Mouse (Mus musculus): ENCODE measurements around the gene Ppp4r3a. TPM values are rescaled to one million over a fixed set of nuclear protein-coding genes. Genes with fewer than 3 reads are reported as not detected.
A peak's percentile ranks its signal among the peaks of the same experiment; 100 is the strongest.

Ppp4r3a gene
- polyA plus RNA-seq, 1 experiment from 2014 or later: 38.5 TPM

DNA sequence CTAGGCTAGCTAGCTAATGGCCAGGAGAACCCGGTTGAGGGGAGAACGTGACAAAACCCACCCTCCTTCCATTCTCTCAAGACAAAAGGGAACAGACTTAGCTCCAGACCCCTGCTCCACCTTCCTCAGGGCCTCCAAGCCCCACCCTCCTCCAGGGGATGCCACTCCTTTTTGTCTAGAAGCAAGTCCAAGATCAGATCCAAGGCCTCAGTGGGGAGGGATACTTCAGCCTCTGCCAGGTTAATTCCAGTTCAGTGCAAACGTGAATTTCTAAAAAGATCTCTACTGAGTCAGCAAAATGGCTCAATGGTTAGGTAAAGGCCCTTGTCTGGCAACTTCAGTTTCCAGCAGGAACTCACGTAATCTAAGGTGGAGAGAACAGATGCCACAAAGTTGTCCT lies 74.9 kb downstream of the Ppp4r3a start:
- Histone ChIP-seq H3K4me3 (no peak overlapping the region), H3K9me3 (no peaks in the 10 kb centered on the region), H3K36me3 (no peaks in the 10 kb centered on the region), H3K4me2 (replicated peaks) (no peak overlapping the region), H3K27me3 (no peaks in the 10 kb centered on the region), H3K27ac (replicated peaks) (peak overlapping the region; percentile 78), H3K9ac (replicated peaks) (no peak overlapping the region), H3K4me1 (peaks cover 59% of the 10 kb centered on the region)
- 16% methylated on average over 4 of the region's 4 CpGs for WGBS
- ATAC-seq (replicated peaks): no peak

DNA sequence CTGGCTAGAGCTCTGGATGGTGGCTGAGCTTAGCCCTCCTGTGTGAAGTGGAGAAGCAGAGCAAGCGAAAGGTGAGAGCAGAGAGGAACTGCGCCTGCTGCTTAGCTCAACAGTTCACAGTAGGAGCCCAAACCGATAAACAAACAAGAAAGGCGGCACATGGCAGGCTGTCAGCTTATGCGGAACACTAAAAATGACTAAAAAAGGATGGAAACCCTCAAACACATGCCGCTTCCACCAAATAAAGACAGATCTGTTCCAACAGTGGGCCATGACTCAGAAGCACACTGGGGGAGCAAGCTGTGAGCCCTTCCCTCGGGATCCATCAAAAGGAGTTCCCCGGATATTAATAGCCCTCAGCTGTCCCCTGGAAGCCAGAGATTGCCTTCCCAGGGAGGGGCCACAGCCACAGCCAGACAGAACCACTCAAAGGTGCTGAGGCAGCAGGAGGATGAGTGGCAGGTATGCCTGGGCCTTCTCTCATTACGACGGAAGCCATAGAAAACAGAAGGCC lies 75.5 kb downstream of the Ppp4r3a start:
- 18% methylated on average over 10 of the region's 10 CpGs for whole genome bisulfite sequencing
- Histone ChIP-seq H3K27ac (replicated peaks) (peak overlapping the region; percentile 78), H3K4me2 (replicated peaks) (no peak overlapping the region), H3K27me3 (no peaks in the 10 kb centered on the region), H3K9me3 (no peaks in the 10 kb centered on the region), H3K36me3 (no peaks in the 10 kb centered on the region), H3K4me1 (peaks cover 54% of the 10 kb centered on the region), H3K9ac (replicated peaks) (no peak overlapping the region), H3K4me3 (no peak overlapping the region)
- ATAC-seq (replicated peaks): peak; percentile 16; the same call in 1 of the 2 replicates

DNA sequence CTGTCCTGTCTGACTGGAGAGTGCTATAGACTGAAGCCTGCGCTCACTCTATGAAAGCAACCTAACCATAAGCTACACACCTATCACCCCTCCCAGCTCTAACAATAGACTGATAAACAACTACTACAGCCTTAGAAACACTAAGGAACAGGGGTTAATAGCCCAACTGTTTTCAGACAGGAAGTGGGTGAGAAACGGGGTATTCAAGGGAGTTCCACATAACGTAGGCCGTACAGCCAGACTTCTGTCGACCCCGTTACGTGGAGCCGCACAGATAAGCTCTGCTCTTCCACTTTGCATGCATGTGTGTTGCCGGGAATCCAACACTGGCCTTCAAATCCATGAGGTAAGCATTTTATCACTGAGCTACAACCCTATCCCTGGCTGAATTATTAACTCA lies 76.1 kb downstream of the Ppp4r3a start:
- no peaks in the 10 kb centered on the region for H3K27me3 ChIP-seq
- H3K27ac ChIP-seq (replicated peaks): peak overlapping the region; percentile 78
- no peaks in the 10 kb centered on the region for H3K9me3 ChIP-seq
- WGBS: 87% methylated on average over 9 of the region's 9 CpGs
- no peak overlapping the region for H3K4me2 ChIP-seq (replicated peaks)
- no peaks in the 10 kb centered on the region for H3K36me3 ChIP-seq
- H3K4me1 ChIP-seq: peaks cover 48% of the 10 kb centered on the region
- no peak overlapping the region for H3K4me3 ChIP-seq
- no peak overlapping the region for H3K9ac ChIP-seq (replicated peaks)
- 0 out of 2 replicates have a peak, but pooled peaks have one; percentile 2 for ATAC-seq (replicated peaks)

DNA sequence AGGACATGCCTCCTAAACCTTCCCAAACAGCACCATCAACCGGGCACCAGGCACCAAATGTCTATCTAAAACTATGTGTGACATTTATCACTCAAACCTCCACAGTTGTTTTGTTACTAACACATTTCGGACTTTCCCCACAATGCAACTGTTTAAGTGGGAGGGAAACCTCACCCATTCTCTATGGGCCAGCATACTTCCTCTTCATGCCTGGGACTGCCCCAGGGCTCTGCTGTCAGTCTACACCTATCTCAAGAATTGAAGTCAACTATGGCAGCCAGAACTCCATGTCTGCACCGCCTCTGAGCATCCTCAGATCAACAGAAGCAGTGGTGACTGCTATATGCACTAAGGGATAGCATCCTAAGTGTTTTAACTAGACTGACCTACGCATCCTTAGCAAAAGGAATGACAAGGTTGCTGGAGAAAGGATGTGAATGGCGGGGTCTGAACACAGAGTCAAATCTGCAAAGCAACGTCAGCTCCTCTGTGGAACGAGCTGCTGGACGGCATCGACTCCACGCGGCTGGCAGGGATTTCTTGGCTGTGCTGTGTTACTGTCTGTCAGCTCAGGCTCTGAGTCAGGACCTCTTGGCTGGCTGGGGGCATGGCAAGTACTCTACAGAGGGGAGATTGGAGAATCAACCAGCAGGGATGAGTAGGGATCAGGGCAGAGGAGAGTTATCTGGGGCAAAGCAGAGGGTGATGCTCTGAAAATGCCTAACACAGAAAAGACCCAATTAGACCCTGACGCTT lies 77.7 kb downstream of the Ppp4r3a start:
- ATAC-seq (replicated peaks): no peak
- no peak overlapping the region for H3K9ac ChIP-seq (replicated peaks)
- H3K4me2 ChIP-seq (replicated peaks): no peak overlapping the region
- H3K27me3 ChIP-seq: no peaks in the 10 kb centered on the region
- H3K27ac ChIP-seq (replicated peaks): peak overlapping the region; percentile 53
- H3K36me3 ChIP-seq: no peaks in the 10 kb centered on the region
- no peaks in the 10 kb centered on the region for H3K9me3 ChIP-seq
- H3K4me3 ChIP-seq: no peak overlapping the region
- peaks cover 44% of the 10 kb centered on the region for H3K4me1 ChIP-seq
- WGBS: 70% methylated on average over 12 of the region's 12 CpGs

DNA sequence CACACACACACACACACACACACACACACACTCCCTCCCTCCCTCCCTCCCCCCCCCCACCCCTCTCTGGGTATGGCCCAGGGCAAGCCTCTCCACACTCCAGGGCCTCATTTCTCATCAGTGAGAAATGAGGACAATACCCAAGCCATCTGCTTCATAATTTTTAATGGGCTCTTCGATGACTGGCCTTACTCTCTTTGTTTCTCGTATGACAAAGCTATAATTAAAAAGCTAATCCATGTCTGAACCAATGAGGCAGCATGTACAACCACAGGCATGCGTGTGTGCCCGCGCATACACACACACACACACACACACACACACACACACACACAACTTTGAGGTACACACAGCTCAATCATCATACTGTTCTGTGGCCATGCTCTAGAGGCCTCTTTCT lies 78.5 kb downstream of the Ppp4r3a start:
- no peaks in the 10 kb centered on the region for H3K27me3 ChIP-seq
- no peak overlapping the region; the same call in 1 of the 2 replicates for H3K9ac ChIP-seq (replicated peaks)
- H3K9me3 ChIP-seq: no peaks in the 10 kb centered on the region
- ATAC-seq (replicated peaks): 0 out of 2 replicates have a peak, but pooled peaks have one; percentile 16
- peak overlapping the region; percentile 53; the same call in 1 of the 2 replicates for H3K27ac ChIP-seq (replicated peaks)
- H3K4me3 ChIP-seq: no peak overlapping the region
- H3K4me1 ChIP-seq: peaks cover 44% of the 10 kb centered on the region
- 45% methylated on average over 5 of the region's 5 CpGs for WGBS
- H3K4me2 ChIP-seq (replicated peaks): no peak overlapping the region
- no peaks in the 10 kb centered on the region for H3K36me3 ChIP-seq

DNA sequence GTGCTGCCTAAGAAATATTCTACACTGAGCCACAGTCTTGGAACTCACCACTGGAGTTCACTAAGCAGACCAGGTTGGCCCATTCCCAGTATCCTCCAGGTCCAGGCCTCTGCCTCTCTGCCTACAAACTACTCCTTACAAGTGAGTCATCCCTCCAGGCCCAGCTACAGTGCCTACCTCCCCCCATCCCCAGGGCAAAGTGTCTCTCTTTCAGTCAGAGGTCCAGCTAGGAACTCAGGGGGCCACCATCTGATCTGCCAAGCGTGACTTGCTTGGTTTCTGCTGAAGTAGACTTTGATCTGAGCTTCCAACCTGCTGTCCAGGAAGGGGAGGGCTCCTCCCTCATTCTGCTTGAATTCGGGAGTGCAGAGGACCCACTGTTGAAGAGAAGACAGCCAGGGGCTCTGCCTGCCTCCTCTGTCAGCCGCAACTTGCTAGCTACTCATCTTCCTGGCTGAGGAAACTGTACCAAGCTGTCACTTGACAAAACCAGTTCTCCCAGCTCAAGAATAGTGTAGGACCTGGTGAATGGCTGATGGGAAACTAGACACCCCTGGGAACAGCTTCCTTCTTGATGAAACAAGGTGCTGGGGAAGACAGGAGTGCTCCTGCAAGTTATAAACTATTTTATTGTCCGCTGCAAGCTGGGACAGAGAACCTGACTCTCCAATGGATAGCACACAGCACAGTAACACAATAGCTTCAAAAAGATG lies 80.5 kb downstream of the Ppp4r3a start:
- no peak for ATAC-seq (replicated peaks)
- no peaks in the 10 kb centered on the region for H3K27me3 ChIP-seq
- no peak overlapping the region for H3K9ac ChIP-seq (replicated peaks)
- H3K4me3 ChIP-seq: no peak overlapping the region
- H3K9me3 ChIP-seq: no peaks in the 10 kb centered on the region
- H3K4me1 ChIP-seq: peaks cover 51% of the 10 kb centered on the region
- no peaks in the 10 kb centered on the region for H3K36me3 ChIP-seq
- H3K4me2 ChIP-seq (replicated peaks): no peak overlapping the region
- WGBS: 39% methylated on average over 4 of the region's 4 CpGs
- no peak overlapping the region for H3K27ac ChIP-seq (replicated peaks)

DNA sequence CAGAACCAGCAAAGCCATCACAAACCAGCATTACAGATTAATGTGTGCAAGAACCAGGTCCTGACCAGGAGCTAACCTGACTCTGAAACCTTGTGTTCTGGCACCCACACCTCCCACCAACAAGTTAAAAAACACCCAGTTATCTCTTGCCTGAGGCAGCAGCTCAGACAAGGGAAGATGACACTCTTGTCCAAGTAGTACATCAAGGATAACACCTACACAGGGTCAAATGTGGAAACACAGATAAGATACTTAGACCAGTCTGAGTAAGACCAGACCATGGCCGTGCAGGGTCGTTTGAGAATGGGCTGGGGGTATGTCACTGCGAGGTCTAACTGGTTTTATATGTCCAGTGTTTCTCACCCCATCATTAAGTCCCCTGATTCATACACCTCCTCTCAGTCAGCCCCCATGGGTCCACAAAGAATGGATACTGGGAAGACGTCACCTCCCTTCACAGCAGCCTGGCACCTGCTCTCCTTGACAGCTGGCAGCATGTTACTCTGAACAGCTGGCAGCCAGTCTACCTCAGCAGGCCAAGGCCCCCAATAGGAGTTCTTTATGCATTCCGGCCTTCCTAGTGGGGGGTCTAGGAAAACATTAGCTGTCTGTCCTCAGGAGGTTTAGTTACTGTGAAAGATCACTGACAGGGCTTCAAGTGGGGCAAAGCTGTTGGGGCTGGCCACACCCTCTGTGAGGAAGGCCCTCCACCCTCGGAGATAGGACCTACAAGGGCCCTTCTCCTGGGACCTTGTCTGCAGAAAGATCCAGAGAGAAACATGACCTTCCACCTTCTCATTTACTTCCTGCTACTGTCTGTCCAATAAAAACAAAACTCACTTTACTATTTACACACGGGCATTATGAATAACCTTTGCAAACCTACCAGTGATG lies 84.2 kb downstream of the Ppp4r3a start:
- Histone ChIP-seq H3K4me3 (no peak overlapping the region), H3K9me3 (no peaks in the 10 kb centered on the region), H3K36me3 (no peaks in the 10 kb centered on the region), H3K9ac (replicated peaks) (no peak overlapping the region), H3K4me1 (peaks cover 49% of the 10 kb centered on the region), H3K27ac (replicated peaks) (no peak overlapping the region), H3K27me3 (no peaks in the 10 kb centered on the region), H3K4me2 (replicated peaks) (no peak overlapping the region)
- no peak for ATAC-seq (replicated peaks)
- 48% methylated on average over 7 of the region's 7 CpGs for WGBS

DNA sequence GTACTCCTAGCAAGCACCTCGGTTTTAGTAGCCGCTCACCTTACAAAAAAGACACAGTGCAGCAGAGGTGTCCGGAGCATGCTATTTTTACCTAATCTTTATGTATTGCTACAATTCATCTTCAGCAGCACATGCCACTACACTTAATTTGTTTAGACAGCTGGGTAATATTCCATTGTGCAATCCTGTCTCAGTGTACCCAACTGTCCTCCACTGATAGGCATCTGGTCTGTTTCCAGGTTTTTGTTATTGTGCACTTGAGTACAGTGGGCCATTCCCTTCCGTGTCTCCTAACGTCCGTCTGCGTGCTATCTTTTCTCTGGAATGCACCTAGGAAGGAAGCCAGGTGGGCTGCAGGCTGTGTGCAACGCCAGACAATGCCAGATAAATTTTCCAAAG lies 84.9 kb downstream of the Ppp4r3a start:
- H3K4me2 ChIP-seq (replicated peaks): no peak overlapping the region
- no peak overlapping the region for H3K4me3 ChIP-seq
- no peak overlapping the region for H3K27ac ChIP-seq (replicated peaks)
- H3K4me1 ChIP-seq: peaks cover 45% of the 10 kb centered on the region
- 53% methylated on average over 8 of the region's 8 CpGs for WGBS
- H3K36me3 ChIP-seq: no peaks in the 10 kb centered on the region
- no peaks in the 10 kb centered on the region for H3K27me3 ChIP-seq
- H3K9me3 ChIP-seq: no peaks in the 10 kb centered on the region
- ATAC-seq (replicated peaks): no peak
- no peak overlapping the region for H3K9ac ChIP-seq (replicated peaks)

DNA sequence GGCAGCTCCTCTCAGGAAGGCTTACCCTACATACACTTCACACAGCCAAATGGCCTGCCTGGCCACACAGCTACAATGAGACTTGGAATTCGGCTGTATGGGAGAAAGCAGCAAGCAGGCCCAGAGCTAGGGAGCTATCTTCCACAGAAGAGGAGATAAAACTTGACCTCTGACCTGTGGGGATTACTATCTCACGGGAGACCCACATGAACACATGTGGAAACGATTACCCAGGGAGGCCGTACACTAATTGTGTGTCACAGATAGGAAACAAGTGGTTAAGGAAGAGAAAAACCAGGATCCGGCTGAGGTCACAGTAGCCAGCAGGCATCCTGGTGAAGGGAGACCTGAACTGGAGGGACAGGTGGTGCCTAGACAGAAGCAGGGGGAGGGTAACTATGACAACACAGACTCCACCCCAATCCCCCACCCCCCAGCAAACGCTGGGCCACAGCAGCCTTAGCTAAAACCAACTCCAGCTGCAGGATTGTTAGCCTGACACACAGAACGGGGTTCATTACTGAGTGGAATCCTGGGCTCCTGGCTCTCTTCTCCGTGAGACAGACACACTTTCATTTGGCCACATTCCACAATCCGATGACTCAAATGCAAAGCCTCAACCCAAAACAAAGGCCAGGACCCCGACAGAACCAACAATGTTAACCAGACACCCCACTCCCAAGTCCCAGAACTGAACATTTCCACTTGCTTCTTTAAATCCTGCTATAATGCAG lies 85.5 kb downstream of the Ppp4r3a start:
- no peak overlapping the region for H3K4me3 ChIP-seq
- ATAC-seq (replicated peaks): 0 out of 2 replicates have a peak, but pooled peaks have one; percentile 20
- no peaks in the 10 kb centered on the region for H3K9me3 ChIP-seq
- 0 out of 2 replicates have a peak overlapping the region, but pooled peaks have one; percentile 8 for H3K27ac ChIP-seq (replicated peaks)
- no peaks in the 10 kb centered on the region for H3K27me3 ChIP-seq
- no peak overlapping the region for H3K9ac ChIP-seq (replicated peaks)
- H3K4me2 ChIP-seq (replicated peaks): no peak overlapping the region
- peaks cover 45% of the 10 kb centered on the region for H3K4me1 ChIP-seq
- H3K36me3 ChIP-seq: no peaks in the 10 kb centered on the region
- WGBS: 14% methylated on average over 10 of the region's 10 CpGs

DNA sequence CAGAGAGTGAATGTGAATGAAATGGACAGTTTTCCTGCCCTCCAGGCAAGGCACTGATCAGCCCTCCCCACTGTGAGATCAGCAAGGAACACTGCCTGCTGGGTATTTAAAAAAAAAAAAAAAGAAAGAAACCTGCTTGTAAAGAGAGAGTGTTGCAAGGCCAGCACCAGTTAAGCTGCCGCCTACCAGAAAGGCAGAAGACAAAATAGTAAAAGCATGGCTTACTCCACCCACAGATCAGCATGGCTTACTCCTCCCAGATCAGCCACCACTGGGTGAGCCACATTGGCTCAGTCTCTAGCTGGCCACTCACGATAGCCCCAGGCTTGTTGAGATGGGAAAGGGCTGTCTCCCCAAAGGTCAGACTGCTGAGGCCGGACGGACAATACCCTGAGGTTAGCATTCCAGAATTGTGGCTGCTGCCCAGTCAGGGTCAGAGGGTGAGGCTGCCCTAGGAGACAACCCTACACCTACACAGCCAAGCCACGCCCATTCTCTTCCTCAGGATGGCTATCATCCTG lies 87.1 kb downstream of the Ppp4r3a start:
- WGBS: 23% methylated on average over 5 of the region's 5 CpGs
- 0 out of 2 replicates have a peak overlapping the region, but pooled peaks have one; percentile 28 for H3K27ac ChIP-seq (replicated peaks)

More for the DNA sequence above, 87.1 kb downstream of the Ppp4r3a start:
- no peak overlapping the region for H3K4me3 ChIP-seq
- H3K4me2 ChIP-seq (replicated peaks): no peak overlapping the region
- no peak overlapping the region for H3K9ac ChIP-seq (replicated peaks)
- ATAC-seq (replicated peaks): no peak
- peaks cover 45% of the 10 kb centered on the region for H3K4me1 ChIP-seq
- no peaks in the 10 kb centered on the region for H3K27me3 ChIP-seq
- no peaks in the 10 kb centered on the region for H3K9me3 ChIP-seq
- H3K36me3 ChIP-seq: no peaks in the 10 kb centered on the region
